In genomic region chr5:130950894-130951400, GRCm38 (mm10) we compare ENCODE assay signal across 8 mouse cellular contexts.
A peak's percentile ranks its signal among the peaks of the same experiment; 100 is the strongest.
DNase-seq lines count a peak whose midpoint lies in the region; ATAC-seq and TF ChIP-seq lines count a peak whose summit lies in the region.

No protein-coding gene starts in this region.

- no peak overlapping the region for H3K4me2 ChIP-seq in intestine, embryonic 15.5 days (replicated peaks)
- no peak overlapping the region for H3K4me2 ChIP-seq in stomach, postnatal 0 days (replicated peaks; ENCODE audit: low read depth)

- TF ChIP-seq EP300 in stomach, postnatal 0 days (optimal IDR thresholded peaks at IDR 0.05) = no peak

- no peaks in the 10 kb centered on the region for H3K27me3 ChIP-seq in intestine, embryonic 15.5 days (replicated peaks)
- H3K27me3 ChIP-seq in stomach, postnatal 0 days (ENCODE audit: control insufficient read depth, insufficient read depth, low read length) = no peaks in the 10 kb centered on the region

- H3K9me3 ChIP-seq in intestine, embryonic 15.5 days = no peaks in the 10 kb centered on the region
- H3K9me3 ChIP-seq in stomach, postnatal 0 days (ENCODE audit: control insufficient read depth, low read length) = no peaks in the 10 kb centered on the region

- H3K4me1 ChIP-seq in intestine, embryonic 15.5 days (replicated peaks) = no peaks in the 10 kb centered on the region
- no peaks in the 10 kb centered on the region for H3K4me1 ChIP-seq in stomach, postnatal 0 days (replicated peaks; ENCODE audit: control insufficient read depth, insufficient read depth)

- no peak overlapping the region for H3K27ac ChIP-seq in intestine, embryonic 15.5 days
- H3K27ac ChIP-seq in stomach, postnatal 0 days (replicated peaks) = 0 out of 2 replicates have a peak overlapping the region, but pooled peaks have one; percentile 4

- peak; percentile 81 for DNase-seq in heart, adult 11 months
- DNase-seq in heart, adult 9 months (ENCODE audit: low spot score in 2 of 2) = no peak
- peak; percentile 15 for DNase-seq in right cerebral cortex, postnatal 4 days
- no peak for DNase-seq in right cerebral cortex, postnatal 36 days (ENCODE audit: low spot score in 2 of 2)
- peak; percentile 23 for DNase-seq in stomach, postnatal 0 days (ENCODE audit: low spot score)

- TF ChIP-seq CTCF in stomach, postnatal 0 days (IDR thresholded peaks at IDR 0.05; ENCODE audit: low read depth) = peak; percentile 66

- H3K4me3 ChIP-seq in intestine, embryonic 15.5 days (replicated peaks) = no peak overlapping the region
- no peak overlapping the region for H3K4me3 ChIP-seq in stomach, postnatal 0 days (ENCODE audit: low read depth, low read length)

- WGBS in intestine, embryonic 15.5 days = 45% methylated on average over 6 of the region's 6 CpGs
- 46% methylated on average over 6 of the region's 6 CpGs for WGBS in stomach, postnatal 0 days

- H3K36me3 ChIP-seq in intestine, embryonic 15.5 days = no peaks in the 10 kb centered on the region
- H3K36me3 ChIP-seq in stomach, postnatal 0 days (ENCODE audit: control insufficient read depth, insufficient read depth, low read length) = no peaks in the 10 kb centered on the region

- peak; percentile 95 for ATAC-seq in intestine, embryonic 15.5 days
- peak; percentile 42; the same call in 1 of the 2 replicates for ATAC-seq in stomach, postnatal 0 days (ENCODE audit: low FRiP score, low TSS enrichment)
- ATAC-seq in inflammation-experienced regulatory T-cells, adult 6 months = no peak
- ATAC-seq in erythroblast, adult 5-6 weeks (replicated peaks; ENCODE audit: low FRiP score, poor library complexity, severe bottlenecking) = no peak

- H3K9ac ChIP-seq in intestine, embryonic 15.5 days = no peak overlapping the region
- H3K9ac ChIP-seq in stomach, postnatal 0 days (ENCODE audit: low read length) = no peak overlapping the region

Comparison
In these comparisons a context has a peak if more than half of its experiments do, and no peak if none do; other contexts are left out.
1. DNase-seq: peak in heart, adult 11 months (single experiment), right cerebral cortex, postnatal 4 days (single experiment) and stomach, postnatal 0 days (single experiment); none in heart, adult 9 months (0 of 2) and right cerebral cortex, postnatal 36 days (0 of 2).
2. ATAC-seq: peak in intestine, embryonic 15.5 days (single experiment) and stomach, postnatal 0 days (single experiment); none in inflammation-experienced regulatory T-cells, adult 6 months (single experiment) and erythroblast, adult 5-6 weeks (single experiment).